Mouse (Mus musculus): ENCODE results near the gene Dennd6a. TPM values are rescaled to one million over a fixed set of nuclear protein-coding genes. Genes with fewer than 3 reads are reported as not detected.

Gene Dennd6a
- polyA plus RNA-seq, 1 experiment from 2014 or later = 27.0 TPM

- H3K27me3 ChIP-seq (ENCODE audit: control insufficient read depth, insufficient read depth, low read length) = no peaks in the 10 kb centered on the region
These were observed 15.1 kb upstream of the Dennd6a start for GRCm38 (mm10) chr14:26558536-26558935.

GRCm38 (mm10) chr14:26562247-26562646 lies 11.4 kb upstream of the Dennd6a start:
- Histone ChIP-seq H3K27me3 (ENCODE audit: control insufficient read depth, insufficient read depth, low read length) (no peaks in the 10 kb centered on the region), H3K9me3 (ENCODE audit: control insufficient read depth, low read length) (0 out of 2 replicates have a peak, but pooled peaks cover 3% of the 10 kb centered on the region), H3K4me3 (ENCODE audit: low read depth, low read length) (no peak overlapping the region), H3K4me2 (replicated peaks; ENCODE audit: low read depth) (no peak overlapping the region), H3K27ac (replicated peaks) (no peak overlapping the region), H3K36me3 (ENCODE audit: control insufficient read depth, insufficient read depth, low read length) (no peaks in the 10 kb centered on the region), H3K4me1 (replicated peaks; ENCODE audit: control insufficient read depth, insufficient read depth) (no peaks in the 10 kb centered on the region; the same call in 1 of the 2 replicates), H3K9ac (ENCODE audit: low read length) (no peak overlapping the region)
- ATAC-seq (ENCODE audit: low FRiP score, low TSS enrichment) = peak; percentile 60
- WGBS = 41% methylated on average over 2 of the region's 2 CpGs
- TF ChIP-seq CTCF (IDR thresholded peaks at IDR 0.05; ENCODE audit: low read depth) (no peak), EP300 (optimal IDR thresholded peaks at IDR 0.05) (no peak)
- DNase-seq (ENCODE audit: low spot score) = no peak

More at GRCm38 (mm10) chr14:26558536-26558935, 15.1 kb upstream of the Dennd6a start:
- Histone ChIP-seq H3K27ac (replicated peaks) (no peak overlapping the region), H3K9ac (ENCODE audit: low read length) (no peak overlapping the region), H3K4me2 (replicated peaks; ENCODE audit: low read depth) (no peak overlapping the region), H3K36me3 (ENCODE audit: control insufficient read depth, insufficient read depth, low read length) (no peaks in the 10 kb centered on the region), H3K4me1 (replicated peaks; ENCODE audit: control insufficient read depth, insufficient read depth) (no peaks in the 10 kb centered on the region; the same call in 1 of the 2 replicates), H3K4me3 (ENCODE audit: low read depth, low read length) (no peak overlapping the region), H3K9me3 (ENCODE audit: control insufficient read depth, low read length) (0 out of 2 replicates have a peak, but pooled peaks cover 3% of the 10 kb centered on the region)
- WGBS = 86% methylated on average over 7 of the region's 7 CpGs
- TF ChIP-seq EP300 (optimal IDR thresholded peaks at IDR 0.05) = no peak
- no peak for TF ChIP-seq CTCF (IDR thresholded peaks at IDR 0.05; ENCODE audit: low read depth)
- ATAC-seq (ENCODE audit: low FRiP score, low TSS enrichment) (no peak), DNase-seq (ENCODE audit: low spot score) (no peak)

GRCm38 (mm10) chr14:26569880-26570279 lies 3.8 kb upstream of the Dennd6a start:
- Histone ChIP-seq H3K27ac (replicated peaks) (no peak overlapping the region), H3K9ac (ENCODE audit: low read length) (no peak overlapping the region), H3K4me3 (ENCODE audit: low read depth, low read length) (no peak overlapping the region), H3K36me3 (ENCODE audit: control insufficient read depth, insufficient read depth, low read length) (no peaks in the 10 kb centered on the region), H3K4me2 (replicated peaks; ENCODE audit: low read depth) (no peak overlapping the region), H3K9me3 (ENCODE audit: control insufficient read depth, low read length) (no peaks in the 10 kb centered on the region), H3K4me1 (replicated peaks; ENCODE audit: control insufficient read depth, insufficient read depth) (no peaks in the 10 kb centered on the region), H3K27me3 (ENCODE audit: control insufficient read depth, insufficient read depth, low read length) (no peaks in the 10 kb centered on the region)
- TF ChIP-seq EP300 (optimal IDR thresholded peaks at IDR 0.05) (no peak), CTCF (IDR thresholded peaks at IDR 0.05; ENCODE audit: low read depth) (no peak)
- ATAC-seq (ENCODE audit: low FRiP score, low TSS enrichment) (no peak), DNase-seq (ENCODE audit: low spot score) (no peak)
- WGBS = 65% methylated on average over 4 of the region's 4 CpGs

- 60% methylated on average over 4 of the region's 4 CpGs for whole genome bisulfite sequencing
- no peak overlapping the region for H3K4me3 ChIP-seq (ENCODE audit: low read depth, low read length)
- no peaks in the 10 kb centered on the region for H3K9me3 ChIP-seq (ENCODE audit: control insufficient read depth, low read length)
- H3K27ac ChIP-seq (replicated peaks) = no peak overlapping the region
- no peaks in the 10 kb centered on the region for H3K36me3 ChIP-seq (ENCODE audit: control insufficient read depth, insufficient read depth, low read length)
- no peaks in the 10 kb centered on the region for H3K4me1 ChIP-seq (replicated peaks; ENCODE audit: control insufficient read depth, insufficient read depth)
- no peak for ATAC-seq (ENCODE audit: low FRiP score, low TSS enrichment)
- no peak for DNase-seq (ENCODE audit: low spot score)
- no peaks in the 10 kb centered on the region for H3K27me3 ChIP-seq (ENCODE audit: control insufficient read depth, insufficient read depth, low read length)
- H3K9ac ChIP-seq (ENCODE audit: low read length) = no peak overlapping the region
- no peak for TF ChIP-seq CTCF (IDR thresholded peaks at IDR 0.05; ENCODE audit: low read depth)
- no peak for TF ChIP-seq EP300 (optimal IDR thresholded peaks at IDR 0.05)
- H3K4me2 ChIP-seq (replicated peaks; ENCODE audit: low read depth) = no peak overlapping the region
These were observed 1.5 kb upstream of the Dennd6a start for GRCm38 (mm10) chr14:26571951-26572675.

- ATAC-seq (ENCODE audit: low FRiP score, low TSS enrichment) = no peak
- Histone ChIP-seq H3K36me3 (ENCODE audit: control insufficient read depth, insufficient read depth, low read length) (no peaks in the 10 kb centered on the region), H3K4me1 (replicated peaks; ENCODE audit: control insufficient read depth, insufficient read depth) (no peaks in the 10 kb centered on the region), H3K27me3 (ENCODE audit: control insufficient read depth, insufficient read depth, low read length) (no peaks in the 10 kb centered on the region), H3K9ac (ENCODE audit: low read length) (no peak overlapping the region), H3K9me3 (ENCODE audit: control insufficient read depth, low read length) (no peaks in the 10 kb centered on the region), H3K4me3 (ENCODE audit: low read depth, low read length) (no peak overlapping the region), H3K27ac (replicated peaks) (no peak overlapping the region), H3K4me2 (replicated peaks; ENCODE audit: low read depth) (no peak overlapping the region)
- TF ChIP-seq CTCF (IDR thresholded peaks at IDR 0.05; ENCODE audit: low read depth) (no peak), EP300 (optimal IDR thresholded peaks at IDR 0.05) (no peak)
- DNase-seq (ENCODE audit: low spot score) = no peak
- WGBS = 66% methylated on average over 3 of the region's 3 CpGs
These were observed 2.7 kb downstream of the Dennd6a start for GRCm38 (mm10) chr14:26576255-26576780.

- Histone ChIP-seq H3K9ac (ENCODE audit: low read length) (no peak overlapping the region), H3K27ac (replicated peaks) (peak overlapping the region; percentile 100), H3K9me3 (ENCODE audit: control insufficient read depth, low read length) (no peaks in the 10 kb centered on the region), H3K27me3 (ENCODE audit: control insufficient read depth, insufficient read depth, low read length) (no peaks in the 10 kb centered on the region), H3K4me3 (ENCODE audit: low read depth, low read length) (peak overlapping the region; percentile 99), H3K4me1 (replicated peaks; ENCODE audit: control insufficient read depth, insufficient read depth) (peaks cover 4% of the 10 kb centered on the region; the same call in 1 of the 2 replicates), H3K4me2 (replicated peaks; ENCODE audit: low read depth) (peak overlapping the region; percentile 73), H3K36me3 (ENCODE audit: control insufficient read depth, insufficient read depth, low read length) (no peaks in the 10 kb centered on the region)
- DNase-seq (ENCODE audit: low spot score) (peak; percentile 78), ATAC-seq (ENCODE audit: low FRiP score, low TSS enrichment) (peak; percentile 92)
- TF ChIP-seq CTCF (IDR thresholded peaks at IDR 0.05; ENCODE audit: low read depth) (no peak), EP300 (optimal IDR thresholded peaks at IDR 0.05) (no peak)
- 46% methylated on average over 6 of the region's 6 CpGs for WGBS
These were observed 5.1 kb downstream of the Dennd6a start for GRCm38 (mm10) chr14:26578791-26579191.

Measured in stomach, postnatal 0 days (tissue).